Mouse (Mus musculus): ENCODE measurements at regions not wholly inside any gene's neighbourhood (a gene's known extent, or its start where the extent isn't known, plus 50 kb on each side); places are given as distances from the start of the nearest gene placed in this dataset.

GRCm38 (mm10) chr3:15231433-15231832, 100.7 kb downstream of the Gm9733 start:
- TF ChIP-seq ZNF384 (IDR thresholded peaks at IDR 0.05; ENCODE audit: low read depth, low read length) (no peak), E2F4 (IDR thresholded peaks at IDR 0.05; ENCODE audit: borderline replicate concordance, low read depth, low read length) (no peak), TCF12 (IDR thresholded peaks at IDR 0.05; ENCODE audit: low read depth, low read length) (no peak), CHD2 (IDR thresholded peaks at IDR 0.05; ENCODE audit: low read length) (no peak), NELFE (IDR thresholded peaks at IDR 0.05; ENCODE audit: low read depth, low read length) (no peak), CTCF (IDR thresholded peaks at IDR 0.05 in 2 of 3, conservative IDR thresholded peaks at IDR 0.05 in 1 of 3; ENCODE audit: control insufficient read depth in 1 of 3, insufficient read depth in 1 of 3, low read depth in 2 of 3, low read length in 3 of 3, poor library complexity in 1 of 3, severe bottlenecking in 1 of 3) (no peak), CHD1 (IDR thresholded peaks at IDR 0.05; ENCODE audit: low read depth, low read length) (no peak), RCOR1 (IDR thresholded peaks at IDR 0.05; ENCODE audit: low read depth, low read length) (no peak), EP300 (IDR thresholded peaks at IDR 0.05; ENCODE audit: low read depth in 1 of 2, low read length in 2 of 2) (no peak), POLR2AphosphoS2 (IDR thresholded peaks at IDR 0.05; ENCODE audit: low read length) (no peak)

Data from MEL (cell line).